Mouse (Mus musculus) c-Kit-positive CD71-negative TER-119-negative erythroid progenitor cells, embryonic 14.5 days (primary cell): ENCODE data around the gene Ndufaf1.
"Not testable (repeated sequence)": the region's sequence is repeated elsewhere in the genome, so short reads cannot be mapped to it uniquely, and the experiment has no call there.

Experiments used
- DNase-seq: peaks from one replicate; pipeline ENCODE4 v3.0.0-alpha.2; 2013; ENCODE audit warnings: low read depth

Ndufaf1 gene

GRCm38 (mm10) chr2:119662220-119663182 lies at the start of gene Ndufaf1:
Gene Ndufaf1 (minus strand): TSS chr2:119662827.
- peak; percentile 83 for DNase-seq

DNA sequence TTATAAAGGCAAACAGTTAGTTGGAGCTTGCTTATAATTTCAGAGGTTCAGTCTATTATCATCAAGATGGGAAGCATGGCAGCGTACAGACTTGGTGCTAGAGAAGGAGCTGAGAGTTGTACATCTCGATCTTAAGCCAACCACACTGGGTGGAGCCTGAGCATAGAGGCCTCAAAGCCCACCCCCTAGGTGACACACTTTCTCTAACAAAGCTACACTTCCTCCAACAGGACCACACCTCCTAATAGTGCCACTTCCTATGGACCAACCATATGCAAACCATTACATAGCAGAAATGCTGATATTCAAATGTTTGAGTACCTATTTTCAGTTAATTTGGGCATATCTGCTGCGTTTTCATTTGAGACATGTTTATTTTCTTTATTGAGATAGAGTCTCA lies 47.4 kb upstream of the Ndufaf1 start:
- no peak for DNase-seq

DNA sequence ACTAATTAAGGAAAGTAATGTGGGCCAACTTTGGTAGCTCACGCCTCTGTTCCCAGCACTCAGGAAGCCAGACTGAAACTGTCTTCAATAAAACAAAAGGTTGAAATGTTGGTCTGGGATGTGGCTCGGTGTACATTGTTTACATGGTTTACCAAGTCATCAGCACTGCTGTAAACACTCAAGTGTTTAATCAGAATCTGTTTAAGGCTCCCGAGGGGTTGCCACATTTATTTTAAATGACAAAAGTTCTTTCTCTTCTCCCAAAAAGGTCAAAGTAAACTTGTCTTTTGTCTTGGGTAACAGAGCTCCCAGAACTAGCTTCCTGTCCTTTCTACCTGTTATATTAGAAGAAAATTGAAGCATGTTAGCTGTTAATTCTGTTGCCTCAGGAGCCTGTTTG lies 45.0 kb upstream of the Ndufaf1 start:
- no peak for DNase-seq

GRCm38 (mm10) chr2:119703171-119703570 lies 40.5 kb upstream of the Ndufaf1 start:
- no peak for DNase-seq

GRCm38 (mm10) chr2:119699962-119700361 lies 37.3 kb upstream of the Ndufaf1 start:
- no peak for DNase-seq

GRCm38 (mm10) chr2:119698472-119698871 lies 35.8 kb upstream of the Ndufaf1 start:
- peak; percentile 33 for DNase-seq

GRCm38 (mm10) chr2:119696111-119696510 lies 33.5 kb upstream of the Ndufaf1 start:
- DNase-seq, result no peak

- DNase-seq, result no peak
Measured at GRCm38 (mm10) chr2:119694826-119695225, 32.2 kb upstream of the Ndufaf1 start.

DNA sequence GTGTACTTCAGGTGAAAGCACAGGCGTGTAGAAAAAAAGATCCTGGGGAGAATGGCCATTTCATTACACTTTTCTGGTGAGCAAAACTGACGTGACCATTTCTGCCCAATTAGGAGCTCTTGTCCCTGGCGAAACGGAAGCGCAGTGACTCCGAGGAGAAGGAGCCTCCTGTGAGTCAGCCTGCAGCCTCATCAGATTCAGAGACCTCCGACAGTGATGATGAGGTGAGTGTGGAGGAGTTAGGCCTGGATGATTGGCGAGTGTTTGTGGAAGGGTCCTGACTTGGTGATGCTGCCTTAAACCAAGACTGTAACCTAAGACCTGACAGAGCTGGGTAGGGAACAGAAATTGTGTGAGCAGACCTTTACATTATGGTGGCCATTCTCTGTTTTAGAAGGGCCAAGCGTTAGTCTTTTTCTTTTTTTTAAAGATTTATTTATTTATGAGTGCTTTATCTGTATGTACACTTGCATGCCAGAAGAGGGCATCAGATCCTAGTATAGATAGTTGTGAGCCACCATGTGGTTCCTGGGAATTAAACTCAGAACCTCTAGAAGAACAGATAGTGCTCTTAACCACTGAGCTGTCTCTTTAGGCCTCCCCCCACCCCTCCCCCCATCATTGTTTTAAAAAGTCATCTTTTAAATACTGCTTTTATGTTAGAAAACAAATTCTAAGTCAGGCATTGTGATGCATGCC lies 29.5 kb upstream of the Ndufaf1 start:
- DNase-seq, result no peak

GRCm38 (mm10) chr2:119683706-119684105 lies 21.1 kb upstream of the Ndufaf1 start:
- DNase-seq, result no peak

- no peak for DNase-seq
Measured at GRCm38 (mm10) chr2:119675831-119676230, 13.2 kb upstream of the Ndufaf1 start.

GRCm38 (mm10) chr2:119675215-119675784 lies 12.7 kb upstream of the Ndufaf1 start:
- peak; percentile 50 for DNase-seq

DNA sequence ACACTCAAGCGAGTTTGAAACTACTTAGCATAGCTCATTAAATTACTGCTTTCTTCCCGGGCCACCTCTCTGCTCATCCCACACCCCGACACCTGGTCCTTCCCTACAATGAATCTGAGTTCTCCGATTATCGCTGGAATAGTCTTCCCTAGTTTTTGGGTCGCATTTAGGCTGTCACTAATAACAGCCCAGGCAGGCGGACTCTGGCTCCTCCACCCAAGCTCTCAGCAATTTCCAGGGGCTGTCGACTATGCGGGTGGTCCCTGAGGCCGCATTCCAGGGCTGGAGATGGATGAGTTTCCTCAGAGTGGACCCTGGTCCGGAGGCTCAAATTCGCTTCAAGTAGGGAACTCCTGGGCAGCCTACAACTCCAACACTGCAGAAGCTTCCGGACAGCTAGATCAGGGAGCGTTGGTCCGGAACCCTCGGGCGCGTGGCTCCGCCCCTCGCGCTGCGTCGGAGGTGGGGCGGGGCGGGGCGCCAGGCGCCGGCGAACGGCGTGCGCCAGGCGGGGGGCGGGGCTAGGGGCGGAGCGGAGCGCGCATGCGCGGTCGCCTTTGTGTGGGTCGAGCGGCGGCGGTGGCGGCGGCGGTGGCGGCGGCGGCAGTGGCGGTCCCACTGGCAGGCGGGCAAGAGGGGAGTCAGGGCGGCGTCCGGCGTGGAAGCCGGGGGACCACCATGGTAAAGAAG lies 12.0 kb upstream of the Ndufaf1 start, which contains the start of gene Rtf1:
TSS of gene Rtf1 (plus strand) at position 544 of the 690 bp plus-strand sequence.
- DNase-seq, result peak; percentile 69

DNA sequence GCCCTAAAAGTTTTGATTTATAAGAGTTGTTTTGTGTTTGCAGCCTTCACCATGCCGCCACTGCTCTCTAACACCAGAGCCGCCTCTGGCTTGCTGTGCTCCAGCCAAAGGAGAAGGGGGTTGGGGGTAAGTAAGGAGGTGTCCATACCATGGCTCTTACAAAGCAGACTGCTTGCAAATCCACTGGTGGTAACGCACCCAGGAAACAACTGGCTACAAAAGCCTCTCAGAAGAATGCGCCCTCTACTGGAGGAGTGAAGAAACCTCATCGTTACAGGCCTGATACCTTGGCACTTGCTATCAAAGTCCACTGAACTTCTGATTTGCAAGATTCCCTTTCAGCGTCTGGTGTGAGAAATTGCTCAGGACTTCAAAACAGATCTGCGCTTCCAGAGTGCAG lies 6.4 kb upstream of the Ndufaf1 start:
- DNase-seq, result no peak

DNA sequence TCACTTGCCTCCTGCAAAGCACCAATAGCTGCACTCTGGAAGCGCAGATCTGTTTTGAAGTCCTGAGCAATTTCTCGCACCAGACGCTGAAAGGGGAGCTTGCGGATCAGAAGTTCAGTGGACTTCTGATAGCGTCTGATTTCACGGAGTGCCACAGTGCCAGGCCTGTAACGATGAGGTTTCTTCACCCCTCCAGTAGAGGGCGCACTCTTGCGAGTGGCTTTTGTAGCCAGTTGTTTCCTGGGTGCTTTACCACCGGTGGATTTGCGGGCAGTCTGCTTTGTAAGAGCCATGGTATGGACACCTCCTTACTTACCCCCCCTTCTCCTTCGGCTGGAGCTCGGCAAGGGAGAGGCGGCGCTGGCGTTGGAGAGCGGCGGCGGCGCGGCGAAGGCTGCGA lies 3.1 kb upstream of the Ndufaf1 start:
- DNase-seq, result not testable (repeated sequence)

DNA sequence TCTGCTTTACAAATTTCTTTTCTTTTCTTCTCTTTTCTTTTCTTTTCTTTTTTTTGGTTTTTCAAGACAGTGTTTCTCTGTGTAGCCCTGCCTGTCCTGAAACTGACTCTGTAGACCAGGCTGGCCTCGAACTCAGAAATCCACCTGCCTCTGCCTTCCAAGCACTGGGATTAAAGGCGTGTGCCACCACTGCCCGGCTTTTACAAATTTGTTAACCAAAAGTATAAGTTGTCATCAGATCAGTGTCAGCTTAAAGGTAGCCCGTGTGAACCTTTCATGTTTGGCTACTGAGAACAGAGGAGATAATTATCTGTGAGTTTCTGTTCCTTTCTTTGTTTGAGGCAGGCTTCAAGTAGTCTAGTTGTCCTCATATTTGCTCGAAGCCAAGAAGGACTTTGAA lies 18.4 kb downstream of the Ndufaf1 start:
- DNase-seq, result no peak

DNA sequence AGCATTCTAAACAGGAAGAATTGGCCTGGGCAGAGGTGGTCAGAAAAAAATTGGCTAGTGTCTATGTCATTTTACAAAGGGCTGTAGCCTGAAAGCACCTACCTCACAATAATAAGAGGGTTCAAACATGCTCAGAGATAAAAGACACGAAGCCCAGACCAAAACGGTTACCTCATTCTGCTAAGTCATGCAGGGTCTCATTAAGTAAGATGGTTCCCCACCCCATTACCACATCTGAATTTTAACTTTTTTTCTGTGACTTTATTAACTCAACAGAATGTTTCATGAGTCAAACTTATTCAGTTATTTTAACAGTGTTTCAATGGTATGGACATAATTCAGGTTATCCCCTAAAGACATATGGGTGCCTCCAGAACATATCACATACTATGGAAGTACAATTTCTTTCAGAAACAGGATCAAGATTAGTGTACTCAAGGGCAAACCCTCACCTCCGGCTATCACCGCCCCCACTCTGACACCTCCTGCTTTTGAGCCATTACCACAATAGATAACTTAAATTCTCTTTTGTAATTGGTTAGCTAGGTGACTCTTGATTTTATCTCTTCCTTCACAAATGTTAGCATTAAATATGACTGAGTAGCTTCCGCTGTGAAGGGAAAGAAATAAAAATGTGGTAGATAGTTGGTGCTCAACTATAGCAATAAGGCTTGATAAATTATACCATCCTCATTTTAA lies 21.3 kb downstream of the Ndufaf1 start:
- no peak for DNase-seq

DNA sequence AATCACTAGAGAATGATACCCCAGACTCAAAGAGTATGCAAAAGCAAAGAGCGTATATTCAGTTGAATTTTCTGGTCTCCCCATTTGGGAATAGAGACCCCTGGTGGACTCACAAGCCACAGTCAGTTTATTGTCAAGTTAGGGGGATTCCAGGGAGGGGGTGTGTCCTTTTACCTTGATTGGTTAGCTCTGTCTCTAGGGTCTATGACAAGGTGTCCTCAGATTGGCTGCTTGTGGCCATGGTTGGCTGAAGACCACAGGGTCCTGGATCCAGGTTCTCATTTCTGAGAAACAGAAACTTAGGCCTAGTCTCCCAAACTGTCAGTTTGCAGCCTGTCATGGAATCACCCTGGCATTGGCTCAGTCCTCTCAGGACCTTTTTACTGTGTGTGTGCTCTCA lies 25.8 kb downstream of the Ndufaf1 start:
- DNase-seq, result no peak

DNA sequence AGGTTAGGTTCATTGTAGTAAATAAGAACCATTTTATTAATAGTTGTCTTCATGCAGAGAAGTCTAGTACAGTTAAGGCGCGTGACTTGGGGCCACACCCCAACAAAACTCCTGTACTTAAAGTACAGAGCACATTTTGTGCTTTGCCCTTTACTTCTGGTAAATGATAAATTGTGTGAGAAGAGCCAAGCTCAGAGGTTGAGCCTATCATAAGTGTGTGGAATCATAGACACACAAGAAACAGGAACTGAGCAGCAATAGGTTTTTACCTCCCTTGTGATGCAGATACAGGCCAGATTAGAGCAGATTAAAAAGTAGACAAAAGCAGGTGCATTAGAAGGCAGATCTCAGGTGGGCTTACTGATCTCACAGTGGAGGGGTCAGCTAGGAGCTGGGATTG lies 41.3 kb downstream of the Ndufaf1 start:
- no peak for DNase-seq

GRCm38 (mm10) chr2:119619002-119619401 lies 43.6 kb downstream of the Ndufaf1 start:
- not testable (repeated sequence) for DNase-seq

DNA sequence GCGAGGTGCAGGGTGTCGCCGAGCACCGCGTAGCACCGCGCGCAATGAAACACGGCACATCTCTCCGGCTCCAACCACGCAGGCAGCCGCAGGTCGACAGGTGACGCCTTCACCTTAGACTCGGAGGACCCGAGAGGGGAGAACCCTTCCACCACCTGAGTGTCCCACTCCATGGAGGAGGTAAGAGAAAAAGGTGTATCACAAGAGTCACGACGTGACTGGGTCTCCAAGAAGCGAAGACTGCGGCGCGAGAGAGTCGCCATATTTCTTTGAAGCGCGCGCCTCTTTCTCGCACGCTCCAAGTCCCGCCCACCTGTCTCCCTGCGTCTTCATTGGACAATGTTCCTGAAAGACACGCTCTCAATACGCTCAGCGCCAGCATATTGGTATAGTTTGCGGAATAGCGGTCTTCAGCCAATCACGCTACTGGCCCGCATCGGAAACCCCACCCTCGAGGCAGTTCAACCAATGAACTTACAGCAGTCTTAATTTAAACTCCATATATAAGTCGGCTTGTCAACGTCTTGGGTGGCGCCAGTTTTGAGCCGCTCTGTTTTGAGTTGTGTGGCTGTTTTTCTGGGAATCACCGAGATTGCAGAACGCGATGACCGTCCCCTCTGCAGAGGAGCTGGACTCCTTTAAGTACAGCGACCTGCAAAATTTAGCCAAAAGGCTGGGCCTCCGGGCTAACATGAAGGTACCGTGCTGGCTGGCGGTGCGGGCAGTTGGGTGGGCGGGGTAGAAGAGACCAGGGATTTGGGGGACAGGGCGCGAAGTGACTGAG lies 44.2 kb downstream of the Ndufaf1 start, which contains the start of the genes Nusap1 and Oip5:
TSS of gene Nusap1 (plus strand) at position 100 of the 784 bp plus-strand sequence.
TSS of gene Oip5 (minus strand) at position 271 of the 784 bp plus-strand sequence.
- peak; percentile 95 for DNase-seq
